Mouse (Mus musculus): ENCODE measurements around the gene Ube2g2.

DNA sequence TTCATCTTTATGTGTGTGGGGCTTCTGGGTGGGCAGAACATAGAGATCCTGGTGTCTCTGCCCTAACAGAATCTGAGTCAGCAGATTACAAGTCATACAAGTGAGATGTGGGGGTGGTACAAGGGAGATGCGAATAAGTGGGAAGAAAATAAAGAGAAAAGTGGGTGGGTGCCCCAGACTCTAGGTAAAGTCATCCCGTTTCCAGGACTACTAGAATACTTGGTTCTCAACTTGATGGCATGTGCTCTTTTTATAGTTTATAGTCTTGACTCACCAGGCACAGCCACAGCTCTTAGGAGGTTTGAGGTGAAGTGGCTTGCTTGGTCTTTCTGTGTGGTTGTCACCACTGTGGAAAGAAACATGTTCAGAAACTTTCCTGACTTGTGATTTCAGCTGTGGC is 26.0 kb upstream of the Ube2g2 start:
- TF ChIP-seq CTCF (IDR thresholded peaks at IDR 0.05; ENCODE audit: insufficient read depth, low read depth, low read length) (no peak), POLR2A (IDR thresholded peaks at IDR 0.05; ENCODE audit: insufficient read depth, low read depth, low read length) (no peak)
